Mouse (Mus musculus) megakaryocyte-erythroid progenitor cell, adult 5-6 weeks (primary cell): ENCODE data around the gene Suox. TPM values are rescaled to one million over a fixed set of nuclear protein-coding genes. Genes with fewer than 3 reads are reported as not detected.
"Not testable (repeated sequence)": the region's sequence is repeated elsewhere in the genome, so short reads cannot be mapped to it uniquely, and the experiment has no call there.

ENCODE experiments used
- ATAC-seq: replicated peaks from 2 replicates; pipeline ENCODE4 v1.8.0; 2016; ENCODE audit warnings: mild to moderate bottlenecking, inconsistent platforms; ENCODE audit not compliant: severe bottlenecking, poor library complexity, low FRiP score, low TSS enrichment
- total RNA-seq, 2 experiments: library from RNA; stranded (forward) in 1 of 2; stranded (reverse) in 1 of 2; fragments of 200-1000, 215-1000 nt in 1 of 2; fragments of >200 nt in 1 of 2; fragmentation: Nextera tagmentation in 1 of 2; gene quantifications; 2 replicates each; pipeline ENCODE4 v1.2.3; 2014 to 2017

The Suox gene
- total RNA-seq (2014; fragmentation: Nextera tagmentation): 7.0 and 7.8 TPM in 2 replicates
- total RNA-seq (2017): 4.6 and 5.1 TPM in 2 replicates

DNA sequence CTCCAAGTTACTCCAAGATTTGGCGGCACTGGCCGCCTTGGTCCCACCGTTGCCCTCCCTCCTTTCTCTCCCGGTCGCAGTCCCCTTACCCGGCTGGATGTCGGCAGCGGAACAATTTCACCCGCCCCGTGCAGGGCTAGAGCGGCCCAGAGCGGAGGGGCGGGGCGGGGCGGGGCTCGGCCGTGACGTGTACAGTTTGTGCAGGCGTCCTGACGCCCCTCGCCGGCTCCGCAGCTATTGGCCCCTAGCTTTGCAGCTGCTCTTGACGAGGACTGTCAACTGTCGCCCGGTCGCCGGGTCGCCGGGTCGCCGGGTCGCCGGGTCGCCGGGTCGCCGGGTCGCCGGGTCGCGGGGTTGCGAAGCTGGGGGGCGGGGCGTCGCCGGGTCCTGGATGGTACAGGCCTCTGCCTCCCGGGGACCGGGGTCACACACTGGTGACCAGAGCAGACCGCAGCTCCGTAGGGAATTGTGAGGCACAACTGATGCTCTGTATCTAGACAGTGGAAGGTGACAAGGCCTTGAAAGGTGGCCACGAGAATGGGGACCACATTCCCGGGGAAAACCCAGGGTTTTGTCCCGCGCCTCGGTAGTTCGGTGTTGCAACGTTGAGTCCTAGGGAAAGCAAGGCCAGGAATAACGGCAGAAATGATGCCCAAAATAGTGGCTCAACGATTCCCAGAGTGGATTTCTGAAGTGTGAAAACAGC lies at the start of gene Suox:
TSS of gene Suox (minus strand) at position 311 of the 706 bp plus-strand sequence.
- peak; percentile 85 for ATAC-seq

- ATAC-seq: peak; percentile 73
These were observed 42.0 kb upstream of the Suox start for GRCm38 (mm10) chr10:128715559-128716537.

DNA sequence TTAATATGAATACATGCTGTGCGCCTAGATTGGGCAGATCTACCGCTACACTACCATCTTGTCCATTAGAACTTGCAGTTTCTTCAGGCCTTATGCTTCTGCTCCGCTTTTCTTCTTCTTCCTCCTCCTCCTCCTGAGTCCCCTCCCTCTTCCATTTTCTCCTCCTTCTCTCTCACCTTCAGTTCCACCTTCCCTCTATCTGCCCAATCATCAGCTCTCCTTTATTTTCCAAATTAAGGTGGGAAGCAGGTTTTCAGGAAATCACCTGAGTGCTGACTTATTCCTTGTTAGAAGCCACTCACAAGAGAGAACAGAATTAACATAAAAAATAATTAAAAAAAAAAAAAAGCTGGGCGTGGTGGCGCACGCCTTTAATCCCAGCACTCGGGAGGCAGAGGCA lies 37.4 kb upstream of the Suox start:
- not testable (repeated sequence) for ATAC-seq

- 0 out of 2 replicates have a peak, but pooled peaks have one; percentile 12 for ATAC-seq
These were observed 31.4 kb upstream of the Suox start for GRCm38 (mm10) chr10:128705317-128705693.

DNA sequence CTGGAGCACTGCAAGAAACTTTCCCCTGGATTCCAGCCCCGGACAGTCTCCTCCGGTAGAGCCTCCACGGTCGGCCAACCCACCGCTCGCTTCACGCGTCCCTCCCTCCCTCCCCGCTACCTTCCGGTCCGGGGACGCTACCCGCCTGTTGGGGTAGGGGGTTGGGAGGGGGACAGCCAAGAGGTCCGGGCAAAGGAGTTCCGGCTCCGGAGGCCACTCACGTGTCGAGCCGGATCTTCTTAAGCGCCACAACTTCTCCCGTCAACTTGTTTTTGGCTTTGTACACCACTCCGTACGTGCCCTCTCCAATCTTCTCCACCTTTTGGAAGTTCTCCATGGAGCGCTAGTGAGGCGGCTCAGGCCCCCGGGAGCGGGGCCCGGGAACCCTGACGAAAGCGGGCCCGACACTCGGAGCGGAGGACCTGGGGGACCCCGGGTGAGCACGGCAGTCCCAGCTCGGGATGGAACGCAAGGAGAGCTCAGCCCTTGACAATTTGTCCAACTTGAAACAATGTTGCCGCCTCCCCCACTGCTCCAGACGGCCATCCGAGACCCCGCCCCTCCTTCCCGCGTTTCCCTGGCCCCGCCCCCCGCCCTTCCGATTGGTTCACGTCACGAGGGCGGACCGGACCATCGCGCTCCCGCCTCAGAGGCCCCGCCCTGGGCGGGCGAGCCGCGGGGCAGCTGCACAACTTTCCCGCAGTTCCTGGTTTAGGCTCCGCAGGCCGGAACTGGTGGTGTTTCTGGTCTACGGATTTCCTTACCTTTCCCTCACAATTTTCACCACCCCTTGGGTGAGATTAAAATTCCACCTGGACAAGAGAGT lies 30.8 kb upstream of the Suox start, which contains the start of gene Cdk2:
TSS of gene Cdk2 (minus strand) at position 541 of the 826 bp plus-strand sequence.
- peak; percentile 86 for ATAC-seq

GRCm38 (mm10) chr10:128703895-128704294 lies 30.0 kb upstream of the Suox start, which contains the start of gene Pmel:
TSS of gene Pmel (plus strand) at chr10:128704195.
- ATAC-seq: no peak

GRCm38 (mm10) chr10:128702328-128703007 lies 28.6 kb upstream of the Suox start:
- no peak for ATAC-seq

- no peak for ATAC-seq
These were observed 26.8 kb upstream of the Suox start for GRCm38 (mm10) chr10:128700712-128701111.

GRCm38 (mm10) chr10:128699611-128700010 lies 25.7 kb upstream of the Suox start:
- ATAC-seq: no peak

- ATAC-seq: no peak
These were observed 25.1 kb upstream of the Suox start for GRCm38 (mm10) chr10:128699006-128699405.

DNA sequence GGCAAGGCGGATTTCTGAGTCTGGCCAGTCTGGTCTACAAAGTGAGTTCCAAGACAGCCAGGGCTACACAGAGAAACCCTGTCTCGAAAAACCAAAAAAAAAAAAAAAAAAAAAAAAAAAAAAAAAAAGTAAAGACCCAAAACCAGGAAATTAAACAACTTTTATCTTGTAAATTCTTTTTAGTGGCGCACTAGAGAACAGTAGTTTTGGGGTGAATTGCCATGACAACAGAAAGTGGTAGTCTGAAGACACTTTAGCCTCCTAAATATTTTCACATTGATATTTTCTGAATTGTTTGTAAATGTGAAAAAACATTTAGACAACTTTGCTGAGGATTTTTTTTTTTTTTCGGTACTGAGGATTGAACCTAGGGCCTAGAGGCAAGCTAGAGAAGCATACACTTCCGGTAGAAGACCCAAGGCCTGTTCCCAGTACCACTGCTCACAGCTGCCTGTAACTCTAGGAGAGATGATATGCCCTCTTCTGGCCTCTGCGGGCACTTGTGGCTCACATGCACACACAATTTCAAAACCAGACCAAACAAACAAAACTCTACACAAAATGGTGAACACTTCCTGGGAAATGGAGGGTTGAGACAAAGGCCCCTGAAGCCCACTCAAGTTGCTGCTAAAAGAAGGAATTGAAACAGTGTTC lies 23.3 kb upstream of the Suox start:
- no peak for ATAC-seq

- ATAC-seq: peak; percentile 97
These were observed 22.3 kb upstream of the Suox start, which contains the start of gene Rab5b for GRCm38 (mm10) chr10:128695992-128696807. TSS of gene Rab5b (minus strand) at chr10:128696264.

DNA sequence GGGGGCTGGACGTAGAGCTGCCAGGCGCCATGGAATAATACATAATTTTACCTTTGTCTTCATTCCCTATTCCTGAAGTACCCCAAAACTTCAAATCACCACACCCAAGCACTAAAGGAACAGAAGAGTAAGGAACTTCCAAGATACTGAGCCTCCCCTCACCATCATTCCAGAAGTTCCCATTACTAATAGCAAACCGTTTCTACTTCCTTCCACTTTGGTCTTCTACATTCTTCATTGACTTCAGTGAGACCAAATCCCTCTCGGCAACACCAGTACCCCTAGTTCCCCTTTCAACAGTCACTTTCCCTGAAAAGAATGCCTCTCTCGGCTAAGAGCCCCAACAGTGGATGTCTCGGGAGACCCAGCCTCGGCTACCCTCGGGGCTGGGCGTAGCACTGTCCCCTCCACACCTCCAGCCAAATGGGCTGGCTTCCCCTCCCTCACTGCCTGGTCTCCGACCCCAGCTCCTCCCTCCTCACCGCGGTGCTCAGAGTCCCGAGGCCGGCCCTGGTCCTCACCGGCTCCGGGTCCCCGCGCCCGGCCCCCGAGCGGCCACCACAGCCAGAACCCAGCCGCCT lies 21.6 kb upstream of the Suox start:
- ATAC-seq: no peak

DNA sequence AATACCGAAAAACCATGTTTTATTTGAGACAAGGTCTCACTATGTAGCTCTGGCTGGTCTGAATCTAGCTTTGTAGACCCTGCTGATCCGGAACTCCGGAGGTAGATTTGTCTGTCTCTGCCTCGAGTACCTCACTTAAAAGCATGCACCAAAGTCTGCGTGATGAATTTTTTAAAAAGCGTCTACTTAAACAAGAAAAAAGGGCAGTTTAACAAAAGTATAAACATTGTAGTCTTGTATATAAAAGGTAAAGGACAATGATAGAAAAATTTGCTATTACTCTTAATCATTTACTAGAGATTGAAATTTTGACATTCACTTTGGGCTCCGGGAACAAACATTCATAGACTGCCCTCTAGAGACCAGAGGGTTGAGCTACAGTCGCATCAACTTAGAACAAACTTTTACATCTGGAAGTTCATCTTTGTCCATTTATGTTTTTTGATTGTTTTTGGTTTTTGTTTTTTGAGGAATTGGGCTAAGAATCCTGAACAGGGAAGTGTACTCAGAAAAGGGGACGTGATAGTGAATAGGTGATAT lies 666 bp upstream of the Suox start:
- ATAC-seq: peak; percentile 69

DNA sequence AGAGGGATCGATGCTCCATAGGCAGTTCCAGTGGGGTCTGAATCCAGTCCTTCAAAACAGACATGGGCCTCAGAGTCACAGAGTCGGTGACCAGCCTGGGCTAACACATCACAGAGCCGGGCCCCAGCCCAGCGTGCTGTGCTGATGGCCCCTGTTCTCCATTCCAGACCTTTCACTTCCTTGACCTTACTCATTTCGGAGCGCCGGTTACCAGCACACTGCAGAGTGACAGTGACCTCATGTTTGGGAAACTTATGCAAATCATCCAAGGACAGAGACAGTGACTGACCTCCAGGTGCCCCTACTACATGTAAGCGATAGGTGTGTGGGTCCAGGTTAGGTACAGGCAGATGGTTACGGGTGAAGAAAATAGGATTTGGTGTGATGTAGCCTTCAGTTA lies 2.7 kb downstream of the Suox start:
- ATAC-seq: no peak

DNA sequence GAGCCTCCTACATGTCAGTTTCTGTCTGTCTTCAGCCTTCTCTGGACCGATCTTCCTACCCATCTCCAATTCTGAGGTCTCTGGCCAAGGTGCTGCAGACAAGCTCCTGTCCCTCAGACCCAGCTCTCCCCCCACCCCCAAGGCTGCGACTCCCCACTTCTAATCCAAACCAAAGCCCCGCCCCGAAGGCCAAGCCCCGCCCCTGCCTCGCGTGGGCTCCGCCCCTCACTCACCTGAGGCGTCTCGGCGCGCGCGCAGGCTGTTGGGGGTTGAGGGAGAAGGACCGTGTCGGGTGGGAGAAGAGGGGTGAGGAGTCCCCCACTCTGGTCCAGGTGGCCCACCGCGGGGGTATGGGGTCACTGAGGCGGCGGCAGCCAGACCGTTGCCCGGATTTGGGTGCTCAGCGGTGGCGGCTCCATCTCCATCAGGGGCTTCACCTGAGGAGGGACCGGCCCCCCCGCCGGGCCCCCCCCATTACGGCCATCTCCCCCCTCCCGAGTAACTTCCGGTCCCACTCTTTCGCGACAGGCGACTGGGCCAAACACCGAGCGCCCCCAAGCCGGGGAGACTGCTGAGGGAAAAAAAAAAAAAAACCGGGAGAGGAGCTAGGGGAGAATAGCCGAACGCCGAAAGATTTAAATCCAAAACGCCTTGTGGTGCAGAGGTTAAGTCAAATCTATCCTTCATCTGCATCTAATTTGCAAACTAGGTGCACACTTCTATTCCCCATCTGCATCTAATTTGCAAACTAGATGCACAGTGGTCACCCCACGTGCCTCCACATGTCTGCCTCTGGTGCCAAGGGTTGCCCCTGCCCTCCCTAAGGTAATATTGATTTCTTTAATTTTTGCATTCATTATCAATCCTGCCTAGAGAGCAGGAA lies 4.8 kb downstream of the Suox start:
- no peak for ATAC-seq
